Mouse (Mus musculus) bone marrow, adult 2 months (tissue): ENCODE measurements around the gene Aatk. TPM values are rescaled to one million over a fixed set of nuclear protein-coding genes. Genes with fewer than 3 reads are reported as not detected.

Experiments used
- H3K27ac ChIP-seq: fragments of 200-500 bp; 2 replicates; pipeline ENCODE4 v1.5.1; 2012; ENCODE audit warnings: low read depth, mild to moderate bottlenecking, control low read depth, inconsistent platforms, low read length; ENCODE audit not compliant: control insufficient read depth, poor library complexity, insufficient read depth
- H3K4me1 ChIP-seq: fragments of 200-500 bp; 2 replicates; pipeline ENCODE4 v1.6.1; 2011; ENCODE audit warnings: low read length; ENCODE audit not compliant: control insufficient read depth, insufficient read depth
- H3K4me3 ChIP-seq: fragments of 200-500 bp; replicated peaks from 2 replicates; pipeline ENCODE3; 2011; ENCODE audit warnings: mild to moderate bottlenecking, low read depth, low read length, control low read depth; ENCODE audit not compliant: control insufficient read depth
- CTCF ChIP-seq: fragments of 200-500 bp; IDR thresholded peaks from 2 replicates; pipeline ENCODE4 v1.5.1; 2011; ENCODE audit warnings: low read length, control low read depth; ENCODE audit not compliant: control insufficient read depth, insufficient read depth
- POLR2A ChIP-seq: fragments of 200-500 bp; IDR thresholded peaks from 2 replicates; pipeline ENCODE4 v1.6.1; 2011; ENCODE audit warnings: low read depth, mild to moderate bottlenecking, control low read depth, low read length, borderline replicate concordance; ENCODE audit not compliant: control insufficient read depth
- WGBS: fragments of 180-500 bp; shearing (Covaris S2); methylation state at CpG from one replicate; pipeline ENCODE4 v1.1.7; 2018; 5-methylcytosine and 5-hydroxymethylcytosine counted together
- polyA plus RNA-seq: library from polyadenylated mRNA; stranded (reverse); fragments of >200 nt; gene quantifications from 2 replicates; pipeline ENCODE4 v1.2.4, GENCODE M21; 2011; ENCODE audit warnings: low replicate concordance; ENCODE audit not compliant: missing spikeins, insufficient read depth, insufficient read length

Gene Aatk
- polyA plus RNA-seq, 1 experiment, result 15.7 TPM

DNA sequence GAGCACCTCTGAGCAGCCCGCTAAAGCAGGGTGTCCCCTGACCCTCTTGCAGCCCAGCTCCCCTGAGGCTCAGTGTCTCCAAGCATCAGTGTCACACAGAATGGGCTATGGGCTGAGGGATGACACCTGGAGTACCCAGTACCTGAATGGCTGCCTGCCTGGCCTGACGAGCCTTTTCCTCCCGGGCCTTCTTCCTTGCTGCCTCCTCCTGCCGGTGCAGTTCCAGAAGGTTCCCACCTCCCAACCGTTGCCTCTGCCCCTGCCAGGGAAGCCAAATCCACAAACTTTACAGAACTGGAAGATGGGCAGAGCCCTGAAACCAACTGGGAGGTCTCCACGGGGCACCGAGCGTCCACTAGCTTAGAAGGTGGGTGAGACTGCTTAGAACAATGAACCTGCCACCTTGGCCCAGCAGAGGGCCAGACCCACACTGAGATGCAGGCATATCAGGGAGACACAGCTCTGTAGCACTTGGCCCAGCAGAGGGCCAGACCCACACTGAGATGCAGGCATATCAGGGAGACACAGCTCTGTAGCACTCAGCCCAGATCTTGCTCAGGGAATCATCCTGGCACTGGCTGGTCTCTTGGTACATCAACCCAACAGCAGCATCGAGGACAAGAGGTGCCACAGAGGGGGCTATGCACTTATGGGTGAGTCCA lies 26.1 kb upstream of the Aatk start:
- Histone ChIP-seq H3K4me1 (no peaks in the 10 kb centered on the region), H3K27ac (no peak overlapping the region)
- 81% methylated on average over 9 of the region's 9 CpGs for WGBS

DNA sequence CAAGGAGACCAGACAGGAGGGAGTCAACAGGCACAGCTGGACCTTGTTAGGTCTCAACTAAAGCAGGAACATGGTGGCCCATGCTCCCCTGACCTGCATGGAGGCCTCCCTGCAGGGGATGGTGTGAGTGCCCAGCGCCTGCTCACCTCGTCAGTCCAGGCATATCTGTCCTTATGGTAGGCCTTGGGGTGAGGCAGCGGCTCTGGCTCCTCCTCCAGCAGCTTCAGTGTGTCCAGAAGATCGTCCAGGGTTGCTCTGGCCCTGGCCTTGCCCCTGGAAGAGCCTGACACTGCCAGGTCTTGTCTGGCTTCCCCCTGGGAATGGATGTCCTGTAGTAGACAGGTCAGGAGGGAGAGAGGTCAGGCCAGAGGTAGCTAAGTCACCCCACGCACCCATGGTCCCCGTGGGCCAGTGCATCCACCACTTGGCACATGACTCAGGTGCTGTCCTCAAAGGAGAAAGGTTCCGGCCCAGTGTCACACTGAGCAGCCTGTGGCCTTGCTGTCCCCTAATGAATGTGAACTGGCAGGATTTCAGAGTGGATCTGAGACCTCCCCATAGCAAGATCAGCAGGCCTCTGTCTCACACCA lies 24.9 kb upstream of the Aatk start:
- Histone ChIP-seq H3K4me3 (no peak overlapping the region), H3K4me1 (no peaks in the 10 kb centered on the region), H3K27ac (no peak overlapping the region)
- TF ChIP-seq CTCF (no peak), POLR2A (no peak)
- 83% methylated on average over 7 of the region's 7 CpGs for WGBS

More for the DNA sequence above, 26.1 kb upstream of the Aatk start:
- no peak for TF ChIP-seq POLR2A
- TF ChIP-seq CTCF, result no peak
- no peak overlapping the region for H3K4me3 ChIP-seq

DNA sequence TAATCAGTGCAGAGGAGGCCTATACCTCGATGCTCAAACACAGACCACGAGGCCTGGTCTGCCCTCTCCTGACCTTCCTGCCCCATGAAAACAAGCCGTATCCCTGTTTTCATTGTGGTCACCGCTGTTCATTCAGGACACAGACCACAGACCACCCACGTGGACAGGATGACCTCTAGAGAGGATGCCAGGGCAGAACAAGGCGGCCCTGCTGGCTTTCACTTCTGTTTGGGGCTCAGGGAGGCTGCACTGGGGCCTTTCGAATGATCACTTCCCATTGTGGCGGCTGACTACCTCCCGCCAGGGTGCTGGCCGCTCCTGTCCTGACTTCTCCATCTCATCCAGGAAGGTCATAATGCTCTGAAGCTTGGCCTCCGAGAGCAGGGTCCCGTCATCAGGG lies 24.1 kb upstream of the Aatk start:
- no peak for TF ChIP-seq POLR2A
- TF ChIP-seq CTCF, result no peak
- Histone ChIP-seq H3K4me1 (no peaks in the 10 kb centered on the region), H3K27ac (no peak overlapping the region), H3K4me3 (no peak overlapping the region)
- WGBS, result 67% methylated on average over 12 of the region's 12 CpGs

DNA sequence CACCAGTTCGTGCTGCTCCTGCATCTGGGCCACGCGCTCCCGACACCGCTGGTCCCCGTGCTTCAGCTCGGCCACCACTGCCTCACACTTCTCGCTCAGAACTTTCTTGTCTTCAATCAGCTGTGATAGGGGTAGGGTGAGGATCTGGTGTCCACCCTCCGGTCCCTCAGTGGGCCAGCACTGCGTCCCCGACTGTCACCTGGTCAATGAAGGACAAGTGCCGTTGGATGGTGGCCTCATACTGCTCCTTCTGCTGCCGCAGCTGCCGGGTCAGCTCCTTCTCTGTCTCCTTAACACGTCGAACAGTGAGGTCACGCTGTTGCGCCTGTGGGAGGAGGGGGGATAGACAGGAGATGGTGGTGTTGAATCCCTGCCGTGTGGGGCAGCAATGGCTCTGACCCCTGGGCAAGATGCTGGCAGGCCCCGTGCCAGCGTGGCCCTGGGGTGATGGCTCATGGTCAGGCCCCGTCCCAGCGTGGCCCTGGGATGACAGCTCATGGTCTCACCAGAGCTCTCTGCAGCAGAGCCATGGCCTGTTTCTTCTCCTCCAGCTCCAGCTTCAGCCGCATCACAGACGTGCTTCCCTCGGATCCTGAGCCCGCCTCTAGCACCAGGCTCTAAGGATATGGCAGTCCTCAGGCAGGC lies 23.4 kb upstream of the Aatk start:
- WGBS, result 90% methylated on average over 27 of the region's 27 CpGs
- H3K27ac ChIP-seq, result no peak overlapping the region
- no peak for TF ChIP-seq CTCF
- TF ChIP-seq POLR2A, result no peak
- H3K4me1 ChIP-seq, result no peaks in the 10 kb centered on the region
- no peak overlapping the region for H3K4me3 ChIP-seq

DNA sequence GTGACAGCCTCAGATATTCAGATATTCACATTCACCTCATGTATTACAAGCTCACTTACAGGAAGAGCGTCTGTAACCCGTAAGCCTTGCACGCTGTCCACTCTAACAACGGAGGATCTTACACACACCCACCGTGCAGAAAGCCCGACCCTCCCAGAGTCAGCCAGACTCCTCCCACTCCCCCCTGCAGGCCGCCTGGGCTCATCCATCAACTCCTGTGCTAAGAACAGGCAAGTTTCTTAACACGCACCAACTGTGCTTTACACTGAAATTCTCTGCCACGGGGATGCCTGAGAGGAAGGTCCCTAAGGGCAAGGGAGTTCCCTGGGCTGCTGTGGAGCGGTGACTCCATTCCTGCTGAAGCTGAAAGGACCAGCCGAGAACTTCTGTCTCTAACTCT lies 22.3 kb upstream of the Aatk start:
- H3K27ac ChIP-seq, result no peak overlapping the region
- 80% methylated on average over 11 of the region's 11 CpGs for WGBS
- peaks cover 6% of the 10 kb centered on the region for H3K4me1 ChIP-seq
- TF ChIP-seq CTCF (no peak), POLR2A (no peak)
- H3K4me3 ChIP-seq, result no peak overlapping the region

DNA sequence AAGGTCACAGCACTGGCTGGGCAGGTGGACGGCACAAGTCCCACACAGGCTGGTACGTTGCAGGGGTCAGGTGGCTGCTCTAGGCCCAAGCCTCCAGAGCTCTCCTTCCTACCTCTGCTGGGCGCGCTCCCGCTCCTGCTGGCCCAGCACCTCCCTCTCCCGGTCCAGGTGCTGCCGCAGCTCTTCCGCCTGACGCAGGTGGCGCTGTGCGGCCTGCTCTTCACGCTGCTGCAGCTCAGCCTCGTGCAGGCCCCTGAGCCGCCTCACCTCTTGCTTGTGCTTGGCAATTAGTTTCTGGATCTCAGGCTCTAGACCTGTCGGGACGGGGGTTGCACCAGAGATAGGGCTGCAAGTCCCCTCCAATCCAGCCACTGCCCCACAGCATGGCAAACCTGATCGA lies 20.9 kb upstream of the Aatk start:
- Histone ChIP-seq H3K27ac (no peak overlapping the region), H3K4me3 (no peak overlapping the region), H3K4me1 (peaks cover 9% of the 10 kb centered on the region)
- TF ChIP-seq POLR2A (no peak), CTCF (no peak)
- WGBS, result 87% methylated on average over 17 of the region's 17 CpGs

DNA sequence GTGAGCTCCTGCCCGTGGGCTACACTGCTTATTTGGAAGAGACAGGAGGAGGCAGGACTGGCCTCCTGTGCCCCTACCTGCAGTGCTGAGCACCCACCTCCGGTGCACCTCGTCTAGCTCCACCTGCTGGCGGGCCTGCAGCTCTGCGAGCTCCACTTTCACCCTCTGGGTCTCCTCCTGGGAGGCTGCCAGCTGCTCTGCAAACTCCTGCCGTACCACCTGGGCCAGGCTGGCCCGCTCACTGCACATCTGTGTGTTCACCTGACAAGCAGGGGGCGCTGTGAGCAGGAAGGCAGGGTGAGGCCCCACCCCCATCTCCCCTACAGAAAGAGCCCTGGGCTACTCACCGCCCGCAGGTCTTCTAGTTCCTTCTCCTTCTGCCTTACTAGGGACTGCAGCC lies 18.3 kb upstream of the Aatk start:
- 21% methylated on average over 10 of the region's 10 CpGs for WGBS
- peaks cover 9% of the 10 kb centered on the region for H3K4me1 ChIP-seq
- peak overlapping the region; percentile 93; the same call in 1 of the 2 replicates for H3K27ac ChIP-seq
- H3K4me3 ChIP-seq, result peak overlapping the region; percentile 38
- TF ChIP-seq POLR2A, result 0 out of 2 replicates have a peak, but pooled peaks have one; percentile 29
- peak; percentile 70 for TF ChIP-seq CTCF

DNA sequence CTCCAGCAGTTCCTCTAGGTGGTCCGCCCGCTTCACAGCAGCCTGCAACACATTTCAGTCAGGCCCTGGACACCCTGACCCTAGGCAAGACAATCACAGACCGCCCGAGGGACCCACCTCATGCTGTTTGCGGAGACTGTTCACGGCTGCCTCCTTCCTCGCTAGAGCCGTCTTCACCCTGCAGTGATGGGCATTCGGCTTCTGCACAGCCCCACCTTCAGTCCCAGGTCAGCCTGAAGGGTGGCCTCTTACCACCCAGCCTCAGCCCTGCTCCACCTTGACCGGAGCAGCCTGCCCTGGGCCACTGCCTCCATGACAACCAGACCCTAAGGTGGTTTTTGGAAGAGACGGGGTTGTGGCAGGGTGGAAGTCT lies 17.7 kb upstream of the Aatk start:
- H3K4me1 ChIP-seq, result peaks cover 9% of the 10 kb centered on the region
- TF ChIP-seq POLR2A, result no peak; the same call in 1 of the 2 replicates
- no peak for TF ChIP-seq CTCF
- WGBS, result 85% methylated on average over 11 of the region's 11 CpGs
- H3K4me3 ChIP-seq, result no peak overlapping the region
- H3K27ac ChIP-seq, result peak overlapping the region; percentile 93
